Mouse (Mus musculus): Measurements from ENCODE around the gene Acot3.
"Not testable (repeated sequence)": the region's sequence is repeated elsewhere in the genome, so short reads cannot be mapped to it uniquely, and the experiment has no call there.

Gene Acot3

DNA sequence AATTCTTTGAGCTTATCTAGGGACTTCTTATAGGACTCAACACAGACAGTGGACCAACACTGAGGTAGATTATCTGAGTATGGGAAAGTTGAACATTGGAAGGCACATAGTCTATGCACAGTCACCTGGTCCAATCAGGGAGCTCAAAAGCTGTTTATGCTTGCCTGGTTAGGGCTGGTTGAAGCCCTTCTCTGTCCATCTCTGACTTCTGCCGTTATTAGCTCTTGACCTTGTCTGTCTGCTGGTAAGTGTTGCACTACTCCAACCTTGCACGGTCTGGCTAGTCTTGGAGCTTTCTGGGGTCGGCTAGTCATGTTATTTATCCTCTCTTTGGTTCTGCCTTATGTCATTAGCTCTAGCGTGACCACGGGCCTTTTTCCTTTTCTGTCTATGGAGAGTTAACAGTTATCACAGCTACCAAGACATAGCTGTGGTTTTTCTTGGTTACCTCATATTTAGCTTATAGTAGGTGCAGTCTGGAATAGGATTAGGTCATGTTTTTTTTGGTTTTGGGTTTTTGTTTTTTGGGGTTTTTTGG lies at the start of gene Acot3:
Acot3 (plus strand) TSS at position 208 of the 538 bp plus-strand sequence.
- DNase-seq (ENCODE audit: low spot score): no peak

DNA sequence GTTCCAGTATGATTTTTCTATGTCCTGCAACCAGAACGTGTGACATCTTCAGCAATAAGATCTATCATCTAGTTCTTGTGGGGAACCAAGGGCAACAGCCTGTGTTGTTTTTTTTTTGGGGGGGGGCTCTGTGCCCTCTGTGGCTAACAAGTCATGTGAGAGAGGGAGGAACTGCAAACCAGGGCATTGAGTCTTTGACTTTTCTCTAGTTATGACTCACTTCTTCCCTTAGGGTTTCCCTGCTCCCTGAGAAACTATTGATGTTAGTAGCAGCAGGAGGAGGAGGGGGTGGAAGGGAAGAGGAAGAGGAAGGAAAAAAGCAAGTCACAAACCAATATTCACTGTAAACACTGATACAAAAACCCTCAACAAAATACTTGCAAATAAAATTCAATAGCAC lies 48.1 kb upstream of the Acot3 start:
- no peak for DNase-seq (ENCODE audit: low spot score)

DNA sequence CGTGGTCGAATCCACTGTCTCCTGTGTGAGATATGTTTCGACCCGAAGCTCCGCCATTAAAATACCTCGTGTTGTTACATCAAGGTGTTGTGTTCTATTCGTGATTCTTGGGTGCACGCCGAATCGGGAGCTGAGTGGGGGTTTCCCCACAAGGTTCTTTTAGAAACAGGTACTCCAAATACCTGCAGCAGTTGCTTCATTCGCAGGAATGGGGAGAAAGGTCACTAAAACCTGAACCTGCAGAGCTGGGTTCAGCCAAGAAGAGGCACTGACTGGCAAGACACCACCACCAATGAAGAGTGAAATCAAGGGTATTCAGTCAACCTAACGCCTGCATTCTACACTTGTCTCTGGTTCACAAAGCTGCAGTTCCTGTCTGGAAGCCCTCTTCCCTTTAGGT lies 43.7 kb upstream of the Acot3 start:
- no peak for DNase-seq (ENCODE audit: low spot score)

DNA sequence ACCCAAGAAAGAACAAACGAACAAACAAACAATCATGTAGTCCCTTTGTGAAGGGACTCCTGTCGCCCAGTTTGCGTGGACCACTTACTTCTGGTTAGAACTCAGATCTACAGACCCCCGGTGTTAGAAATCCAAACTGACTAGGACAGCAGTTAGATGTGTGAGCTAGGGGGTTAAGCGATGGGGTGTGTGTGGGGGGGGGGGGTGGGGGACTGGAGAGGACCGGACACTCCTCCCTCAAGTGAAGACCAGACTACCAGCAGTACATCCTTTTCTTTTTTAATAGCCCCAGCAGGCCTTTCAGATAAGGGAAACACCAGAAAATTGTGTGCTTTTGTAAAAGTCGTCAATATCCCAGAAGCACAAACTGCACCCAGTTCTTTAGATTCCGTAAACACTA lies 43.2 kb upstream of the Acot3 start:
- DNase-seq (ENCODE audit: low spot score): no peak

DNA sequence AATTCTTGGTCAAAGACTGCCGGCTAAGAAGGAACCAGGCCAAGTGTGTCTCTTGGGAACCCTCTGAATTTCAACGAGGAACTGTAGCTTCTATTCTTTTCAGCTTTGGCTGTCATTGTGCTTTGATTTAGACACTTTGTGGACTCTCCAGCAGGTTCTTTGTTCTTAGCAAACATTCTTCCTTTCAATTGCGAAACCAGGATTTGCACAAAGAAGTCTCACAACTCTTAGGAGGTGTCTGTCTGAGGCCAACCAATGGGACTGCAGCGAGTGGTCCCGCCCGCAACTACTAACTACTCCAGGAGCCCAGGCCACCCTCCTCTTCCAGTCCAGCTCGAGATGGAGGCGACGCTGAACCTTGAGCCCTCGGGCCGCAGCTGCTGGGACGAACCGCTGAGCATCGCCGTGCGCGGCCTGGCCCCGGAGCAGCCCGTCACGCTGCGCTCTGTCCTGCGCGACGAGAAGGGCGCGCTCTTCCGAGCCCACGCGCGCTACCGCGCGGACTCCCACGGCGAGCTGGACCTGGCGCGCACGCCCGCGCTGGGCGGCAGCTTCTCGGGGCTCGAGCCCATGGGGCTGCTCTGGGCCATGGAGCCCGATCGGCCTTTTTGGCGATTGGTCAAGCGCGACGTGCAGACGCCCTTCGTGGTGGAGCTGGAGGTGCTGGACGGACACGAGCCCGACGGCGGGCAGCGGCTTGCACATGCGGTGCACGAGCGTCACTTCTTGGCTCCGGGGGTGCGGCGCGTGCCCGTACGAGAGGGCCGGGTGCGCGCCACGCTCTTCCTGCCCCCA lies 42.6 kb upstream of the Acot3 start, which contains the start of gene Acot1:
Acot1 (plus strand) TSS at position 320 of the 795 bp plus-strand sequence.
- peak; percentile 86 for DNase-seq (ENCODE audit: low spot score)

DNA sequence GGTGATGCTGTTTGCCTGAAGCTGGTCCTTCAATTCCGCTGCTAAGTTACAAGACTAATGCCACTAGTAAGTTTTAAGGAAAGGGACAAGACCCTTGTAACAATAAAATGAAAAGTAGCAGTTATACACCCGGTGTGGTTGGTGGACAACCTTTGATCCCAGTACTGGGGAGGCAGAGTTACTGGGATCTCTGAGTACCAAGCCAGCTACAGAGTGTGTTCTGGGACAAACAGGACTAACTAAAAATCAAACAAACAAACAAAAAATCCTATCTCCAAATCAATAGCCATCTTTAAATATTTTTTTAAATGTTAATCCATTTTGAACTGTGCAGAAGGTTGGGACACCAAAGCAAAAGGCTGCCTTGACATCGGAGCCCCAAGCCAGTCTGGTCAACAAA lies 41.7 kb upstream of the Acot3 start:
- no peak for DNase-seq (ENCODE audit: low spot score)

DNA sequence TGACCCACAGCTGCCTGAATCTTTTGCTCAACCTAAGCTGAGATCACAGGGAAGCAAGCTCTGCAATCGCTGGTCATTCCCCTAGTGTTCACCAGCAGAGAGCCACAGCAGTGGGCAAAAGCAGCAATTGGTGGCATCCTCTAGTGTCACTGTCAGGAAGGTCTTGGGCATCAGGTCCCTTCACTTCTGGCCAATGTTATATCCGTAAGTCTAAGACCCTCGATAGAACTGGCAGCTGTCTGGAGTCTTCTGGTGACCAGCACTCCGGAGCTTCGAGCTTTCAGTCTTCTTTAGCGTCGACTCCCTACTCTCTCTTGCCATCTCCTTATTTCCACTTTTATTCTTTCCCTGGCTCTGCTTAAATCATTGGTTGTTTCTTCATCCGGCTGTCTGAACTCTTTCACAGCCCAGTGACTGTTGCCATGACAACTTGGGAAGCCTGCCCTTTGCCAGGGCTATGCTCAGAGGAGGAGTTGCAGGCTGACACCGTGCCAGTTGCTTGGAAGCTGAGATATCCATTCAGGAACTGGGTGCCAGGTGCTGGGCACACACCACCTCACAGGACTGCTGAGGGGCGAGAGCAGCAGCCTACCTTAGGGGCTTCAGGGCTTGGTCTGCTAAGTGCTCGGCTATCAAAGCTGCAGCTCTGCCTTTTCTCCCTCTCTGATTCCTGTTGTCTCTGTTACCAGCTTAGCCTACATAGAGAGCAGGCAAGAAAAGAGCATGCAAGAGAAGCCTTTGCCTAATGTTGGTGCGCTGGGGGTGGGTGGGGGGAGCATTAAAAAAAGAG lies 40.5 kb upstream of the Acot3 start:
- peak; percentile 82 for DNase-seq (ENCODE audit: low spot score)

DNA sequence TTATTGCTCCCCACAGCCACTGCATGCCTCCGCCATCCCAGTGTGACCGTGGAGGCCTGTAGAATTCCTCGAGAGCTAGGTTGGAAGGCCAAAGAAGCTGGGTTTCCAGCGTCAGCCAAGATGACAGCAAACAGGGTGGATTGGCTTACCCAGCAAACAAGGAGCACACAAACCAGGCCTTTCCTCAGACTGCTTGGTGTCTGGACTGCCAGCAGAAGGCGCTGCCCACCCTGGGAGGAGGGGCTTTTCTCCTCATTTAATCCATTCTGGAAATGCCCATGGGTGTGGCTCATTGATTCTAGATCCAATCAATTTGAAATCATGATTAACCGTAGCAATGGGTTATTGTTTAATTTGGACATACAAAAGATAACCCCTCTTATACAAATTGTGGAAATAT lies 38.8 kb upstream of the Acot3 start:
- no peak for DNase-seq (ENCODE audit: low spot score)

DNA sequence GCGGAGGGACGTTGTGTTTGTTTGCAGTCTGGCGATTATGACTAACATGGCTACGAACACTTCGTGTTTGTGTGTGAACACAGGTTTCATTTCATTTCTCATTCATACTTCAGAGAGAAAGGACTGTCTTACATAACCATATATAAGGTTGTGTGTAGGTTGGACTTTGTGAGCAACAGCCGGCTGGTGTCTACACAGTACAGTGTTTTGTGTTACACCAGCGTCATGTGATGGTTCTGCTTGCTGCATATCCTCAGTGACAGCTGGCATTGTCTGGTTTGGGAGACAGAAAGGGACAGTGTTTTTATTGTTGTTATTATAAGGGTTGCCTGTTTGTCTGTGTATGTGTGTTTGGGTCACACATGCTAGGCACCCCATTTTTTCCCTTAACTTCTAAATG lies 38.2 kb upstream of the Acot3 start:
- DNase-seq (ENCODE audit: low spot score): no peak

GRCm38 (mm10) chr12:84020528-84020927 lies 31.4 kb upstream of the Acot3 start:
- not testable (repeated sequence) for DNase-seq (ENCODE audit: low spot score)

GRCm38 (mm10) chr12:84022266-84022665 lies 29.7 kb upstream of the Acot3 start:
- not testable (repeated sequence) for DNase-seq (ENCODE audit: low spot score)

DNA sequence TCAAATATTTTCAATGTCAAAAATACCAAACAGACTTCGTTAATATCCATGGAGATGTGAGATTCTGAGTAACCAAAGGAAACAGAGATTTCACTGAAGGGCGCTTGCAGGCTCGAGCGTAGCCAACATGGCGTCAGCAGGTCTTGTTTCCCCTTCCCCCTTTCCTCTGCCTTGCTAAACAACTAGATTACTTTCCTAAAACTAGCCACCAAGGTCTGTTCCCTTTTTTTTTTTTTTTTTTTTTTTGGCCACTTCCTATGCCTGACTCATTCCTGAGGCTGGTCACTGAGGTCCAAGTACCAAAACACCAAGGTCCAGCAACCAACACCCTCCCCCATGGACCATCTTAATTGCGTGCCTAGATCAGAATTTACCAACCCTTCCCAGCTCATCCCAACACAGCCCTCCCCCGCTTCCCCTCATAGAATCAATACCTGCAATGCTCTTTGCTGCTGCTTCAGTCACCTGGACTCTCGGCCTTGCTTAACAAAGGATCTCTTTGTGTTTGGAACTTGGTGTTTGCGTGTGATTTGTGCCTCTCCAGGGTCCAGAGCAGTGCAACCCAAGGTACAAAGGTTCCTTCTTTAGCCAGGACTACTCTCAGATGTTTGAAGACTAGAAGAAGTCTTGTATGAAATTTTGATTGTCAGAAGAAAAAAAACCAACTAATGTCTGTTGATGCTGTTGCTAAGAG lies 28.7 kb upstream of the Acot3 start:
- DNase-seq (ENCODE audit: low spot score): no peak

- DNase-seq (ENCODE audit: low spot score): no peak
Measured at GRCm38 (mm10) chr12:84025888-84026287, 26.1 kb upstream of the Acot3 start.

GRCm38 (mm10) chr12:84028328-84028727 lies 23.6 kb upstream of the Acot3 start:
- not testable (repeated sequence) for DNase-seq (ENCODE audit: low spot score)

GRCm38 (mm10) chr12:84029043-84029442 lies 22.9 kb upstream of the Acot3 start:
- DNase-seq (ENCODE audit: low spot score): not testable (repeated sequence)

- DNase-seq (ENCODE audit: low spot score): peak; percentile 88
Measured at GRCm38 (mm10) chr12:84030659-84031332, 21.1 kb upstream of the Acot3 start.

- DNase-seq (ENCODE audit: low spot score): no peak
Measured at GRCm38 (mm10) chr12:84032854-84033253, 19.1 kb upstream of the Acot3 start.

DNA sequence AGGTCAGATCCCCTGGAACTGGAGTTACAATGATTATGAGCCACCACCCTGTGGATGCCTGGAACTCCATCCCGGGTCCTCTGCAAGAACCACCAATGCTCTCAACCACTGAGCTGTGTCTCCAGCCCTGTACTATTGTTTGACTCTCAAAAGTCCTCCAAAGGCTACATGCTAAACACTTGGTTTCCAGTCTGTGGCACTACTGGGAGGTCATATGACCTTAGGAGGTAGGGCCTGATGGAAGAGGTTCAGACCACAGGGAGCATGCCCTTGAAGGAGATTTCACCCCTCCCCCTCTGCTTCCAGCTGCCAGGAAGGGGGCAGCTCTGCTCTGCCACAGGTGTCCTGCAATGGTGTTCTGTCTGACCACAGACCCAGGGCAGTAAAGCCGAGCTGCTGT lies 18.6 kb upstream of the Acot3 start:
- DNase-seq (ENCODE audit: low spot score): not testable (repeated sequence)

- no peak for DNase-seq (ENCODE audit: low spot score)
Measured at GRCm38 (mm10) chr12:84034108-84034507, 17.8 kb upstream of the Acot3 start.

- peak; percentile 54 for DNase-seq (ENCODE audit: low spot score)
Measured at GRCm38 (mm10) chr12:84038241-84038640, 13.7 kb upstream of the Acot3 start, which contains the start of gene Acot4. Gene Acot4 (plus strand): TSS chr12:84038379.

DNA sequence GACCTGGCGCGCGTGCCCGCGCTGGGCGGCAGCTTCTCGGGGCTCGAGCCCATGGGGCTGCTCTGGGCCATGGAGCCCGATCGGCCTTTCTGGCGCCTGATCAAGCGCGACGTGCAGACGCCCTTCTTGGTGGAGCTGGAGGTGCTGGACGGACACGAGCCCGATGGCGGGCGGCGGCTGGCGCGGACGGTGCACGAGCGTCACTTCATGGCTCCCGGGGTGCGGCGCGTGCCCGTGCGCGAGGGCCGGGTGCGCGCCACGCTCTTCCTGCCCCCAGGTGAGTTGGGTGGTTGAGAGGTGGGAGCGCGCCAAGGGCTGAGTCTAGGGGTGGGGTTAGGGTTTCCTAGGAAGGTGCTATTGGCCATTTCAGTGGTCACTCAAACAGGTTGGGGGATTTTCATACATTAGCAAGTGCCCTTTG lies 13.2 kb upstream of the Acot3 start, which contains the start of gene Gm49366:
Gm49366 (plus strand) TSS at position 245 of the 421 bp plus-strand sequence.
- peak; percentile 54 for DNase-seq (ENCODE audit: low spot score)

All from embryo, embryonic 10.5 days (tissue).